Mouse (Mus musculus): Measurements from ENCODE around the gene Fam20b. TPM values are rescaled to one million over a fixed set of nuclear protein-coding genes. Genes with fewer than 3 reads are reported as not detected.
A peak's percentile ranks its signal among the peaks of the same experiment; 100 is the strongest.

Gene Fam20b
- polyA plus RNA-seq, 1 experiment: not detected

- 69% methylated on average over 2 of the region's 2 CpGs for WGBS
Observed at GRCm38 (mm10) chr1:156635148-156635547, 83.7 kb downstream of the Fam20b start.

GRCm38 (mm10) chr1:156633095-156633494 lies 85.8 kb downstream of the Fam20b start:
- Histone ChIP-seq H3K4me1 (ENCODE audit: control insufficient read depth, insufficient read depth, low read length) (peaks cover 9% of the 10 kb centered on the region), H3K4me3 (ENCODE audit: insufficient read depth, low read depth, low read length) (no peak overlapping the region), H3K27ac (ENCODE audit: insufficient read depth, low read depth, low read length) (no peak overlapping the region; the same call in 1 of the 2 replicates)
- TF ChIP-seq POLR2A (IDR thresholded peaks at IDR 0.05; ENCODE audit: insufficient read depth, low read depth, low read length): no peak
- TF ChIP-seq CTCF (IDR thresholded peaks at IDR 0.05; ENCODE audit: insufficient read depth, low read depth, low read length): no peak
- 62% methylated on average over 10 of the region's 10 CpGs for WGBS

More at GRCm38 (mm10) chr1:156635148-156635547, 83.7 kb downstream of the Fam20b start:
- Histone ChIP-seq H3K27ac (ENCODE audit: insufficient read depth, low read depth, low read length) (no peak overlapping the region), H3K4me1 (ENCODE audit: control insufficient read depth, insufficient read depth, low read length) (peaks cover 5% of the 10 kb centered on the region), H3K4me3 (ENCODE audit: insufficient read depth, low read depth, low read length) (no peak overlapping the region)
- TF ChIP-seq CTCF (IDR thresholded peaks at IDR 0.05; ENCODE audit: insufficient read depth, low read depth, low read length): no peak
- no peak for TF ChIP-seq POLR2A (IDR thresholded peaks at IDR 0.05; ENCODE audit: insufficient read depth, low read depth, low read length)

- Histone ChIP-seq H3K4me1 (ENCODE audit: control insufficient read depth, insufficient read depth, low read length) (peaks cover 11% of the 10 kb centered on the region), H3K27ac (ENCODE audit: insufficient read depth, low read depth, low read length) (peak overlapping the region; percentile 99), H3K4me3 (ENCODE audit: insufficient read depth, low read depth, low read length) (no peak overlapping the region)
- no peak for TF ChIP-seq CTCF (IDR thresholded peaks at IDR 0.05; ENCODE audit: insufficient read depth, low read depth, low read length)
- TF ChIP-seq POLR2A (IDR thresholded peaks at IDR 0.05; ENCODE audit: insufficient read depth, low read depth, low read length): no peak
Observed at GRCm38 (mm10) chr1:156630965-156631364, 87.9 kb downstream of the Fam20b start.

GRCm38 (mm10) chr1:156629984-156630383 lies 88.9 kb downstream of the Fam20b start:
- 30% methylated on average over 8 of the region's 8 CpGs for WGBS
- no peak overlapping the region for H3K4me3 ChIP-seq (ENCODE audit: insufficient read depth, low read depth, low read length)
- peak overlapping the region; percentile 99 for H3K27ac ChIP-seq (ENCODE audit: insufficient read depth, low read depth, low read length)
- TF ChIP-seq POLR2A (IDR thresholded peaks at IDR 0.05; ENCODE audit: insufficient read depth, low read depth, low read length): no peak
- TF ChIP-seq CTCF (IDR thresholded peaks at IDR 0.05; ENCODE audit: insufficient read depth, low read depth, low read length): no peak
- peaks cover 14% of the 10 kb centered on the region for H3K4me1 ChIP-seq (ENCODE audit: control insufficient read depth, insufficient read depth, low read length)

Other genes starting within 250 kb of the Fam20b start
- gene Soat1, start 244.8 kb downstream of the Fam20b start, polyA plus RNA-seq (2012; ENCODE audit: insufficient read depth, insufficient read length, low replicate concordance, missing spikeins): 319 TPM in 1 of 2 replicates, not detected in the other
- not detected in 2 replicates for gene Gm10031, start 195.1 kb downstream of the Fam20b start, polyA plus RNA-seq (2012; ENCODE audit: insufficient read depth, insufficient read length, low replicate concordance, missing spikeins)
- 116 TPM in 1 of 2 replicates, not detected in the other for gene Abl2, start 160.3 kb downstream of the Fam20b start, polyA plus RNA-seq (2012; ENCODE audit: insufficient read depth, insufficient read length, low replicate concordance, missing spikeins)
- gene Tor3a, start 44.7 kb downstream of the Fam20b start, polyA plus RNA-seq (2012; ENCODE audit: insufficient read depth, insufficient read length, low replicate concordance, missing spikeins): not detected in 2 replicates
- not detected in 2 replicates for gene Angptl1, start 119.5 kb upstream of the Fam20b start, polyA plus RNA-seq (2012; ENCODE audit: insufficient read depth, insufficient read length, low replicate concordance, missing spikeins)
- not detected in 2 replicates for gene Ralgps2, start 220.5 kb upstream of the Fam20b start, polyA plus RNA-seq (2012; ENCODE audit: insufficient read depth, insufficient read length, low replicate concordance, missing spikeins)

Measured in olfactory bulb, adult 2 months (tissue).